Mouse (Mus musculus) yolk sac, embryonic 10.5 days (tissue): ENCODE measurements at regions not wholly inside any gene's neighbourhood (a gene's known extent, or its start where the extent isn't known, plus 50 kb on each side); places are given as distances from the start of the nearest gene placed in this dataset.

ENCODE experiments used
- DNase-seq: peaks from one replicate; pipeline ENCODE4 v3.0.0-alpha.2; 2017; ENCODE audit warnings: low spot score

- DNase-seq = no peak
These were observed 230.8 kb upstream of the Map3k1 start for GRCm38 (mm10) chr13:112039422-112040145.

- peak; percentile 60 for DNase-seq
These were observed 234.9 kb upstream of the Map3k1 start for GRCm38 (mm10) chr13:112043524-112044246.

DNA sequence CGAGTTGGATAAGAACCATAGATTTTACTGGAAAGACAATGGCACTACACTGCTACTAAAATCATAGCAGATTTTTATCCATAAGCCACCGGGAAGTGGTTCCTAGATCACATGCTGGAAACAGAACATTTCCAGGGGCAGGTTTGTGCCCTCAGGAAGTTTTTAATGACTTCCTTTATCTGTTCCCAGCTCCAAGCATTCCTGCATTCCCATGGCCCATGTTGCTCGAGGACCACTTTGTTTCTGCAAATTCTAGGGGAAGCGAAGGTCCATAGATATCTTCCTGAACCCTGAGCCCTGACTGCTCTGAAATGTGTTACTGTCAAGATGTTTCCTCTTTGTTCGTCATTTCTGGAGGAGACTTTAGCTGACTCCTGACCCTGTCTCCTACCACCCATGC, 235.6 kb upstream of the Map3k1 start:
- DNase-seq = no peak

- DNase-seq = no peak
These were observed 237.7 kb upstream of the Map3k1 start for GRCm38 (mm10) chr13:112046247-112047211.

DNA sequence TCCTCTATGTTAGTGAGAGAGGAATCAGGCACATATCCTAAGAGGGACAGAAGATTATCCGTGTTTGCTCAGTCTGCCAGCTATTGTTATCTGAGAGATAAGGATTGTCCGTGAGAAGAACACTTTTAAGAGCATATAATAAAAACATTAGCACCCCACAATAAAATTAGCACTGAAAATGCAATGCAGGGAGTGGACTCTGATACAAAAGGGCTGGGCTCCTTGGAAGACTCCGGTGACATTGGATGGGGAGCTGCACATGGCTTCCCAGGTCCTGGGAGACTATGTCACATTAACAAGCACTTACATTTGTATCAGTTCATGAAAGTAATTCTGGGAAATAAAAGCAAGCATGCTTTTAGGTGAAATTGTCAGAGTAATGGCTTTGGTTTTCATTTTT, 238.6 kb upstream of the Map3k1 start:
- no peak for DNase-seq

DNA sequence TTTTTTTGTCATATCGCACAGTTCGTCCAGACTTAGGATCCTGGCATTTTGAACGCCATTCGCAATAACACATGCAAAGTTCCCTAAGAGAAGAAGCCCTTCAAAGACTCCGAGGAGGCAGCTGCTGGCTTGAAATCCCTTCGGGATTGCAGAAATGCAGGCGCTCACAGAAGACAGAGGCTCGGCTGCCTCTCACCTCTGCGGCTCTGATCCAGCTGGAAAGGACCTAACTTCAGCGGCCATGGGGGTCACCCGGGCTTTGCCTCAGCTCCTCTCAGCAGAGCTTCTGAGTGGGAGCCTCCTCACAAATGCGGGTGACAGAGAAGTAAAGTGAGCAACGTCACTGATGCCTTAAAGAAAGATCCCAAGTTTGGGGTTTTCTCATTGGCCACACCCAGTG, 239.1 kb upstream of the Map3k1 start:
- DNase-seq = no peak

DNA sequence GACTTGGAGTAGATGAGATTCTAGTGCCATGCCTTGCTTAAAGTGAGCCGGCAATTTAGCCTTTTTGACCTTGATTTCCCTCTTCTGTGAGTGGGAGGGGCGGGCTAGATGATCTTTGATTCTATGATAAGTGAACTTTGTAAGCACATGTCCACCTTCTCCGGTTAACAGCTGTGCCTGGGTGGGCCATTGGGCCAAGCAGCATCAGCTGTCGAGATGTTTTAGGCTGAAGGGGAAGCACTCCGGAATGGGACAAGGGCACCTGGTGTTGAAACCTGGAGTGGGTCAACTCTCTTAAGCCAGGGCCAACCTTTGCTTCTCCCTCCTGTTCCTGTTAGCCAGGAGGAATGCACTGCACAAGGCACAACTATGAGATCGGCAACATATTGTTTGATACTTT, 239.5 kb upstream of the Map3k1 start:
- DNase-seq = no peak

- no peak for DNase-seq
These were observed 237.4 kb upstream of the Ankrd55 start for GRCm38 (mm10) chr13:112050892-112051291.

GRCm38 (mm10) chr13:112052011-112052410, 236.2 kb upstream of the Ankrd55 start:
- no peak for DNase-seq

- DNase-seq = no peak
These were observed 235.8 kb upstream of the Ankrd55 start for GRCm38 (mm10) chr13:112052456-112052855.

GRCm38 (mm10) chr13:112054879-112055371, 233.3 kb upstream of the Ankrd55 start:
- peak; percentile 10 for DNase-seq

GRCm38 (mm10) chr13:112058218-112058617, 230.0 kb upstream of the Ankrd55 start:
- no peak for DNase-seq

GRCm38 (mm10) chr13:112058771-112059170, 229.5 kb upstream of the Ankrd55 start:
- DNase-seq = no peak

DNA sequence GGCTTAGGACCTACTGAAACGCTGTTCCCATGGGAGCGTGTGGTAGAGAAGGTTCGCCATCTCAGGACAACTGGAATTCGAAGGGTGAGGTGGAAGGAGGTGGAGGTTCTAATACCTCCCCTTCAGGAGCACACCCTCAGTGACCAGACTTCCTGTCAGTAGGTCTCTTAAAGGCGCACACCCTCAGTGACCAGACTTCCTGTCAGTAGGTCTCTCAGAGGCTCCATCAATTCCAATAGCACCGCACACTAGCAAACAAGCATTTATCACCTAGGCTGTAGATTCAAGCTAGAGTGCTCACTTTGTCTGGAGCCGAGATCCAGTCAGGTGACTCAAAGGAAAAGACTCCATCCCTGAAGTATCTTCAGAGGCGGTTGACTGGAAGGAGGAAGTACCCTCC, 226.2 kb upstream of the Ankrd55 start:
- no peak for DNase-seq

DNA sequence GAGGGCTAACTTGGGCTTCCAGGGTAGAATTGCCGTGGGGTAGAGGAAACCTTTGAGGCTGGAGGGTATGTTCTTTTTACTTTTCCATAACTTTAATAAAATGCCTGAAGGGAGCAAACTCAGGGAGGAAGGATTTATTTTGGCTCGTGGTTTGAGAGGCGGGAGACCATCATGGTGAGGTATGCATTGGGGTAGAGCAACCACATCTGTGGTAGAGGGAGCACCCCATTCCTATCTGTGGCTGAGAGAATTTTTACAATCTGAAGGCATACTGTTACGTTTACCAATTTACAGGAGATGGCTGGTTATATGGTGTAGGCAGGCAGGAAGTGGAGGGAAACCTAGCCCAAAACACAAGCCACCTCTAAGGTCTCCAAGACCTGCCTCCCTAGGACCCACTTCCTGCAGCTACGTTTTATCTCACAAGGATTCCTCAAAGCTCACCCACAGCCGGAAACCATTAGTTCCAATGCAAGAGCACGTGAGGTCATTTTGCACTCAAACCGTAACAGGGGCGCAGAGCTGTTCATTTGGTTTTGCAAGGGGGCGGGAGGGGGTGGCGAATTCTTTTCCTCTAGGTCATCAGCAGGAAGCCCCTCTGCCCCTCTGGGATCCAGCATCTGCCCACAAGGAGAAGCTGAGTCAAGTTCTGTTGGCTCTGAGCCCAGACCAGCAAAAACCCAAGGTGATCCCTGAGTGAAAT, 224.7 kb upstream of the Ankrd55 start:
- no peak for DNase-seq

DNA sequence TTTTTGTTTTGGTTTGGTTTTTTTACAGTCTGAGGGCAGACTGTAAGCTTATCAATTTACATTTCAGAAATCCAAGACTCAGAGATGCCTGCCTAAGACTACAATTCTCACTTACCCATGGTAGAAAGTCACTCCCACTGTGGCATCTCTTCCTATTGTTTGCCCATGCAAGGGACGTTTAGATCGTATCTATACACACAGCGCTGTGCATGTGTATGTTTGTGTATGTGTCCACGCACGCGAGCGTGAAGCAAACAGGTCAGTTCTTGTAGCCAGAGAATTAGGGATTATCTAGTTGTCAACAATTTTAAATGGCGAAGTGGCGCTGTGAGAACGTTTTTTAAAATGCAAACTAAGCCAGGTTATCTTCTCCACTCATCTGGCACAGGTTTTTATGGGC, 223.6 kb upstream of the Ankrd55 start:
- no peak for DNase-seq

DNA sequence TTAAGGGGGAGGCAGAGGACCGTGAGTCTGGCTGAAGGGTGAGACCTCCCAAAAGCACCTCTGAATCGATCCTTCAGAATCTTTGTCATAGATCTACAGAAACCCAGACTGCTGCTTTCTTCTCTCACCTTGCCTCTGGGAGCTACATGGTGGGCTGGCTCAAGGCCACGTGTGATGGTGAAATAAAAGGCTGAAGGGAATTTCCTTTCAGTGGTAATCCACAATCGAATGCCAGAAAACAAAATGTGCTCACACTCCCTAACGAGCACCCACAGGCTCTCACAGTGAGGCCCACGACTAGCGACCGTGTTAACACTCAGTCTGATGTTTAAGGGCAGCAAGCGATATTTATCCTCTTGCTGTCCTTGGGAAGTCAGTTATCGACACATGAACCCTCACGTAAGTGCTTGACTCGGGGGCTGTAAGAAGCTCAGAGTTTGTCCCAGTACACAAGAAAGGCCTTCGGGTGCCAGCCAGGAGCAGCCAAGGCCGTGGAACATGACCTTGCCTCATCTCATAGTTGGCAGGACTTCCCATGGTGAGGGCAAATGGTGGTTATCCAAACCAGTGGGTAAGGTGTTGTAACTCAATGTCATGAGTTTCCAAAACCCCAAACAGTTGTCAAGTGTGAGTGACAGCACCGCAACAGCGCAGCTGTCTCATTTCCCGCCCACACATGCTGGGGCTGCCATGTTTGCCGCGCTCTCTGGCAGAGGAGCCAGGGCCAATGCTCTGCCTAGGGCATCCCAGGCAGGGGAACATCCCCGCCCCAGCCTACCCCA, 221.0 kb upstream of the Ankrd55 start:
- DNase-seq = no peak

GRCm38 (mm10) chr13:112070757-112071156, 217.5 kb upstream of the Ankrd55 start:
- no peak for DNase-seq

GRCm38 (mm10) chr13:112071209-112071955, 216.9 kb upstream of the Ankrd55 start:
- DNase-seq = no peak

- DNase-seq = no peak
These were observed 216.3 kb upstream of the Ankrd55 start for GRCm38 (mm10) chr13:112071956-112072314.
